Mouse (Mus musculus) embryonic facial prominence, embryonic 11.5 days (tissue): ENCODE measurements around the gene Enpp4. TPM values are rescaled to one million over a fixed set of nuclear protein-coding genes. Genes with fewer than 3 reads are reported as not detected.

ENCODE experiments used
- ATAC-seq: fragments of 200-750 bp; cut with Nextera tagmentation; replicated peaks from 2 replicates; pipeline ENCODE4 v1.8.0; 2017; ENCODE audit warnings: low read depth; ENCODE audit not compliant: insufficient number of reproducible peaks, low FRiP score, low TSS enrichment
- DNase-seq: peaks from one replicate; pipeline ENCODE4 v3.0.0-alpha.2; 2015; ENCODE audit warnings: low spot score
- H3K27ac ChIP-seq: fragments of 300-500 bp; sonication (generic); replicated peaks from 2 replicates; pipeline ENCODE4 v1.5.1; 2014; ENCODE audit warnings: mild to moderate bottlenecking, low read depth, low read length, control low read depth
- H3K27me3 ChIP-seq: fragments of 300-500 bp; sonication (generic); 2 replicates; pipeline ENCODE4 v1.6.1; 2014; ENCODE audit warnings: mild to moderate bottlenecking, low read length, moderate library complexity, mixed read lengths; ENCODE audit not compliant: control insufficient read depth, insufficient read depth
- H3K36me3 ChIP-seq: fragments of 300-500 bp; sonication (generic); replicated peaks from 2 replicates; pipeline ENCODE4 v1.6.1; 2014; ENCODE audit warnings: low read depth, mild to moderate bottlenecking, low read length, moderate library complexity, mixed read lengths; ENCODE audit not compliant: control insufficient read depth, insufficient read depth
- H3K4me1 ChIP-seq: fragments of 300-500 bp; sonication (generic); 2 replicates; pipeline ENCODE4 v1.6.1; 2014; ENCODE audit warnings: low read length, mixed read lengths; ENCODE audit not compliant: control insufficient read depth, insufficient read depth
- H3K4me2 ChIP-seq: fragments of 300-500 bp; sonication (generic); 2 replicates; pipeline ENCODE4 v1.6.1; 2014; ENCODE audit warnings: low read depth, mild to moderate bottlenecking, control low read depth, low read length, moderate library complexity
- H3K4me3 ChIP-seq: fragments of 300-500 bp; sonication (generic); 2 replicates; pipeline ENCODE4 v1.5.1; 2014; ENCODE audit warnings: low read depth, low read length, control low read depth
- H3K9ac ChIP-seq: fragments of 300-500 bp; sonication (generic); replicated peaks from 2 replicates; pipeline ENCODE4 v1.6.1; 2014; ENCODE audit warnings: mild to moderate bottlenecking, control low read depth, low read length
- H3K9me3 ChIP-seq: fragments of 300-500 bp; sonication (generic); replicated peaks from 2 replicates; pipeline ENCODE4 v1.6.1; 2016; ENCODE audit warnings: mild to moderate bottlenecking, low read length, inconsistent platforms, mixed read lengths; ENCODE audit not compliant: control insufficient read depth
- WGBS: fragments of 180-500 bp; shearing (Covaris S2); extraction: QIAGEN DNeasy Blood & Tissue Kit; methylation state at CpG from one replicate; pipeline ENCODE4 v1.1.7; 2014; 5-methylcytosine and 5-hydroxymethylcytosine counted together
- polyA plus RNA-seq: library from polyadenylated mRNA; unstranded; fragments of >200 nt; fragmentation: Nextera tagmentation; extraction: Ambion mirVana; gene quantifications from 2 replicates; pipeline ENCODE4 v1.2.1, GENCODE M21; 2014

Enpp4 gene
- polyA plus RNA-seq = 4.9 and 6.2 TPM in 2 replicates

DNA sequence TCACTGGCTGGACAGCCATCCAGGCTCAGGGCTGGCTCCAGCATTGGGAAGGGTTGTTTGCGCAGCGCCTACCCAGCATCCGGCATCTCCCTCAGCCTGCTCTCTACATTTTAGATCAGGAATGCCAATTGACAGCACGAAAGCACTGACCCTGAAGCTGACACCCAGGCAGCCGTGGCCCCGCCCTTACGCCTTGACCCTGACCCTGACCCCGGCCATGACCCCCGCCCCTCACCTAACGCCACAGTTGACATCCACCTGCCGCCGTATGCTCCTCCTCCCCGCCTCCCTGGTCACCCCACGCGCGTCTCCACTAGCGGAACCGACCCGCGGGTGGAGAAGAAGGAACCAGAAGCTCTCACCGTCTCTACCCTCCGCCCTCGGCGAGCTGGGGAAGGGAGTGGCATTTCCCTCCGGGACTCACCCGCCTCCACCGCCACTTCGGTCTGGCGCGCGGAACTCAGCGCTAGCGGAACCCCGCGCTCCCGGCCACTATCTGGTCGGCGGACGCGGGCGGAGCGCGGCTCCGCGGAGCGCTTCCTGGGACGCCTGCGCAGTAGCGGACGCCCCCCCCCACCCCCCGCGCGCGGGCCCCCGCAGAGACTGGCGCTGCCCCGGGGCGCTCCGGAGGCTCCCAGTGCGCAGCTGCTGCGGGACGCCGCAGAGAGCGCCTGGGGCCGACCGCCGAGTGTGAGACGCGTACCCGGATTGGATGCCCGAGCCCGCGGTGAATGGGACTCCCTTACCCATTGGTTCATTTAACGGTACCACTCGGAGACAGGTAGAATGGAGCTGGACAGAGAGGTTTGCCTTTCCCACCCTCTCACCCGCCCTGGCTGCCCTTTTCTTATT, at the start of gene Enpp4:
Enpp4 (minus strand) TSS at position 523 of the 852 bp plus-strand sequence.
- DNase-seq (peak; percentile 84), ATAC-seq (peak; percentile 99)
- no peaks in the 10 kb centered on the region for H3K4me1 ChIP-seq
- H3K27ac ChIP-seq = no peak within 1 kb of the TSS
- peak within 1 kb of the TSS; percentile 95 for H3K4me2 ChIP-seq
- H3K36me3 ChIP-seq = no peaks in the 10 kb centered on the region
- WGBS = under 1% methylated on average over 69 of the region's 76 CpGs
- no peaks in the 10 kb centered on the region for H3K9me3 ChIP-seq
- peak within 1 kb of the TSS; percentile 71 for H3K9ac ChIP-seq
- no peaks in the 10 kb centered on the region for H3K27me3 ChIP-seq
- peak within 1 kb of the TSS; percentile 65 for H3K4me3 ChIP-seq

GRCm38 (mm10) chr17:44155204-44155603, 49.6 kb upstream of the Enpp4 start:
- Histone ChIP-seq H3K9me3 (no peaks in the 10 kb centered on the region), H3K4me2 (no peak overlapping the region), H3K27me3 (no peaks in the 10 kb centered on the region), H3K9ac (no peak overlapping the region), H3K36me3 (no peaks in the 10 kb centered on the region), H3K4me1 (no peaks in the 10 kb centered on the region), H3K27ac (no peak overlapping the region), H3K4me3 (no peak overlapping the region)
- WGBS = 69% methylated on average over 2 of the region's 2 CpGs
- DNase-seq (no peak), ATAC-seq (no peak)

GRCm38 (mm10) chr17:44153871-44154270, 48.3 kb upstream of the Enpp4 start:
- 56% methylated on average over 5 of the region's 5 CpGs for WGBS

DNA sequence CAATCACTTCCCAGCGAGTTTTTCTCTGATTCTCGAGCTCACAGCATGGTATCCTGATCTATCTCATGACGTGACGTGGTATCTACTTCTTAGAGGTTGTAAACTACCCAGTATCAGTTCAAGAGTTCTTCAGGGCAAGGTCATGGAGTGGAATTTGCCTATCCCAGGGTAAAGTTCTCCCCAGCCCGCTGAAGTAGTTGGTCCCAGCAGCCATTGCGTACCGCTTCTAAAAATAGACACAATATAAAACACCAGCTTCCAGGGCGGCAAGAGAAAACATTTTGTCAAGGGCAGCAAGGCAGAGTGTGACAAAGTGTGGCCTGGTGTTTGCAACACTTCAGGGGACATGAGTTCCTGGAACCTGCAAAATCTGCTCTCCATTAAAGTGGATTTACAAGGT, 46.3 kb upstream of the Enpp4 start:
- 86% methylated on average over 8 of the region's 8 CpGs for WGBS
- Histone ChIP-seq H3K27ac (no peak overlapping the region), H3K9me3 (no peaks in the 10 kb centered on the region), H3K36me3 (no peaks in the 10 kb centered on the region), H3K4me1 (no peaks in the 10 kb centered on the region), H3K9ac (no peak overlapping the region), H3K27me3 (no peaks in the 10 kb centered on the region), H3K4me2 (no peak overlapping the region), H3K4me3 (no peak overlapping the region)
- ATAC-seq (no peak), DNase-seq (no peak)

More at GRCm38 (mm10) chr17:44153871-44154270, 48.3 kb upstream of the Enpp4 start:
- Histone ChIP-seq H3K4me1 (no peaks in the 10 kb centered on the region), H3K27ac (no peak overlapping the region), H3K4me2 (no peak overlapping the region), H3K27me3 (no peaks in the 10 kb centered on the region), H3K9me3 (no peaks in the 10 kb centered on the region), H3K4me3 (no peak overlapping the region), H3K9ac (no peak overlapping the region), H3K36me3 (no peaks in the 10 kb centered on the region)
- no peak for ATAC-seq
- no peak for DNase-seq

GRCm38 (mm10) chr17:44151130-44151529, 45.5 kb upstream of the Enpp4 start:
- H3K9ac ChIP-seq = no peak overlapping the region
- ATAC-seq (no peak), DNase-seq (peak; percentile 42)
- no peak overlapping the region for H3K27ac ChIP-seq
- WGBS = 76% methylated on average over 3 of the region's 3 CpGs
- H3K27me3 ChIP-seq = no peaks in the 10 kb centered on the region
- H3K4me2 ChIP-seq = no peak overlapping the region
- H3K36me3 ChIP-seq = no peaks in the 10 kb centered on the region
- H3K4me3 ChIP-seq = no peak overlapping the region
- no peaks in the 10 kb centered on the region for H3K9me3 ChIP-seq
- H3K4me1 ChIP-seq = no peaks in the 10 kb centered on the region

DNA sequence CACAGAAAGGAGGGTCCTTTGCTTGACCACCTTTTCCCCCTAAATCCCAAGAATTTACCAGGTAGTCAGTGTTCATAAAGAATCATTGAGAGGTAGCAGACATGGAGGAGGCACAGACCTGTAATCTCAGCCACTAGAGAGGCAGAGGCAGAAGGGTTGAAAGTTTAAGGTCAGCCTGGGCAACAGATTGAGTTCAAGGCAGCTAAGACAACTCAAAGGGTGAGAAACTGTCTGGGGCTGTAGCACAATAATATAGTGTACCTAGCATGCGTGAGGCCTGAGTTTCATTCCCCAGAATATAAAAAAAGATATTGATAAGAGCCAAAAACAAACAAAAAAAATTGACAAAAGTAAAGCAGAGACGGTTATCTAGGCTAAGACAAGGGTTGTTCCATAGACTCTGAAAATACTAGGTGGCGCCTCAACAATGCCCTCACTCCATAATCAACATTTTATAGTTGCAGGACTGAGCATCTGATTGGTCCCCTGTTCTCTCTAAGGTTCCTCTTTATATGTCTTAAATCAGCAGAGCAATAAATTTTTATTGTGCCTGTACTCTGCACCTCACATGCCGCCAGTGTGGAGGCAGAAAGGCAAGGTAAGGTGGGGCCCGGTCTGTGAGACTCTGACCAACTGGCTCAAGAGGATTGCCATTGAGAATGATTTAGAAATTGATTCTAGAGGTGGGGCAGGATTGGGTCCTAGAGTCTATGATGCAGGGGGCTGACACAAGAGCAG, 42.7 kb upstream of the Enpp4 start:
- 96% methylated on average over 5 of the region's 5 CpGs for WGBS
- Histone ChIP-seq H3K9ac (no peak overlapping the region), H3K36me3 (no peaks in the 10 kb centered on the region), H3K27ac (no peak overlapping the region), H3K27me3 (no peaks in the 10 kb centered on the region), H3K4me3 (no peak overlapping the region), H3K4me2 (no peak overlapping the region), H3K9me3 (no peaks in the 10 kb centered on the region), H3K4me1 (no peaks in the 10 kb centered on the region)
- ATAC-seq (no peak), DNase-seq (no peak)

GRCm38 (mm10) chr17:44145806-44146205, 40.2 kb upstream of the Enpp4 start:
- 81% methylated on average over 1 of the region's 1 CpGs for WGBS
- Histone ChIP-seq H3K36me3 (no peaks in the 10 kb centered on the region), H3K9ac (no peak overlapping the region), H3K4me2 (no peak overlapping the region), H3K27ac (no peak overlapping the region), H3K9me3 (no peaks in the 10 kb centered on the region), H3K4me3 (no peak overlapping the region), H3K4me1 (no peaks in the 10 kb centered on the region), H3K27me3 (no peaks in the 10 kb centered on the region)
- DNase-seq (no peak), ATAC-seq (no peak)
